Mouse (Mus musculus) kidney, adult 18-20 months (tissue): ENCODE results near the gene St6galnac3.

Experiments used
- DNase-seq: peaks from one replicate; pipeline ENCODE4 v3.0.0; 2021

St6galnac3 gene

DNA sequence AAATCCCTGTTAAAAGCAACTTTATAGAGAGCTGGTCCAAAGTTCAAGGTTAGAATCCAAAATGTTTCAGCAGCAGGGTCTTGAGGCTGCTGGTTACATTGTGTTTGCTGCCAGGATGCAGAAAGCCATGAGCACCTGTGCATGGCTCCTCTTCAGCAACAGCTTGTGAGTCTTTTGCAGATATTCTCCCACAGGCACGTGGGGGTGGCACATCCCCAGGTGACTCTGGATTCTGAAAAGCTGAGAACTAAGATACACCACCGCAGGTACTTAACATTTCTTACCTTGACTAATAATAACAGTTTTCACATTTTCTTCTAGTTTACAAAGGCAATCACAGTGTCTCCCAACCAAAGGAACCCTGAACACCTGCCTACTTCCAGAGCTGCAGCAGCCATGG lies 387.8 kb downstream of the St6galnac3 start:
- no peak for DNase-seq

DNA sequence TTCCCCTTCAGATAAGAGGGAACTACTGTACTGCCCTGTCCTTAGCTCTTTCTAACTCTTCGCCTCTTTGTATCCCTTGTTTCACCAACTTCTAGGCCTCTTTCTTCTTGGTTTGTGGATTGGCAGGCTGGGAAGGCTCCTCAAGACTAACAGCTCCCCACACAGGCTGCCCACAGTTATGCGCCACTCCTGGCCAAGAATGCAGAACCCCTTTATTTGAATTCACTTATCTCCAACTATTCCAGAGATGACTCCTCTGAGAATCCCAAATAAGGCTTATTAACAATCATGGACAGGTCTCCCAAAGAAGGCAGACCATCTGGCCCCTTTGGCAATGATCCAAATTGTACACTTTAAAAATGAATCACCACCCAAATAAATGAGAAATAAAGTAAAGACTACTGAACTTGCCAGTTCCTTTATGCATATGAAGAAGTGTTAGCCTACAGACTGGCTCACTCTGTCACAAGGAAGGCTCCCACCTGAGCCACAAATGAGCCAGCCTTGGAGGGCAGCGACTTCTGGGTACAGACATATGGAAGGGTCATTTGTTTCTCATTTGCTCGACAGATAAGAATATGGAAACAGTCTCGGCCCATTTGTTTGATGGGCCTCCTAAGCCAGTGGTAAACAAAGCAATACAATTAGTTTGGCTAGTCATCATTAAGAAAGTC lies 390.7 kb downstream of the St6galnac3 start:
- DNase-seq: no peak

GRCm38 (mm10) chr3:153324307-153324706 lies 400.7 kb downstream of the St6galnac3 start:
- DNase-seq: no peak

GRCm38 (mm10) chr3:153323446-153323845 lies 401.5 kb downstream of the St6galnac3 start:
- no peak for DNase-seq

GRCm38 (mm10) chr3:153313583-153313982 lies 411.4 kb downstream of the St6galnac3 start:
- DNase-seq: no peak

- no peak for DNase-seq
These were observed 411.8 kb downstream of the St6galnac3 start for GRCm38 (mm10) chr3:153313167-153313566.

DNA sequence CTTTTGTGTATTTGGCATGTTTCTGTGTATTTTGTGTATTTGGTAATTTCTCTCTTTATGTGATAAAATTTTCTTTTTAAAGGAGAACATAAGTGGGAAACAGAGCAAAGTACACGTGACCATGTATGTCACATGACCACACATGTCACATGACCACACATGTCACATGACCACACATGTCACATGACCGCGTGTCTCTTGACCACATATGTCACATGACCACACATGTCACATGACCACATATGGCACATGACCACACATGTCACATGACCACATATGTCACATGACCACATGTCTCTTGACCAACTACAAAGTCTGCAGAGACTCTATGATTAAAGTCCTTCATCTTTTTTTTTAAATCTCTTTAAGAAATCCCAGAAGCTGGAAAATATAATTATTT lies 413.0 kb downstream of the St6galnac3 start:
- no peak for DNase-seq

GRCm38 (mm10) chr3:153308379-153308778 lies 416.6 kb downstream of the St6galnac3 start:
- no peak for DNase-seq

- no peak for DNase-seq
These were observed 419.8 kb downstream of the St6galnac3 start for GRCm38 (mm10) chr3:153305153-153305552.

GRCm38 (mm10) chr3:153302376-153302775 lies 422.6 kb downstream of the St6galnac3 start:
- DNase-seq: no peak

- DNase-seq: no peak
These were observed 428.5 kb downstream of the St6galnac3 start for GRCm38 (mm10) chr3:153296375-153297068.

- DNase-seq: no peak
These were observed 432.1 kb downstream of the St6galnac3 start for GRCm38 (mm10) chr3:153292853-153293252.

GRCm38 (mm10) chr3:153292363-153292762 lies 432.6 kb downstream of the St6galnac3 start:
- DNase-seq: no peak

GRCm38 (mm10) chr3:153291406-153292045 lies 433.4 kb downstream of the St6galnac3 start:
- no peak for DNase-seq

GRCm38 (mm10) chr3:153289971-153290370 lies 435.0 kb downstream of the St6galnac3 start:
- DNase-seq: no peak

DNA sequence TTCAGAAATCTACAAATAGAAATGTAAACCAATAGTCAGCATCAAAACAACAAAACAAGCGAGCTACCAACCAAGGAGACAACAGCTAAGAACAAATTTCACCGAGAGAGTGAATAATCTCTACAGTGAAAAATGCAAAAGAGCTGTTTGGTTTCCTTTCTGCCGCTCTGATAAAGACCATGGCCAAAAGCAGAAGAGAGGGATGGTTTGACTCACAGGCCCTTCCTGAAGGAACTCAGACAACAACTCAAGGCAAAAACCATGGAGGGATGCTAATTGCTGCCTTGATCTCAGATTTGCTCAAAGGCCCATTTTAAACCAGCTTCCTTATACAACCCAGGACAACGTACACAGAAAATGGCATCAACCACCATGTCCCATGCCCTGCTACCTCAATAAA lies 437.4 kb downstream of the St6galnac3 start:
- DNase-seq: no peak

DNA sequence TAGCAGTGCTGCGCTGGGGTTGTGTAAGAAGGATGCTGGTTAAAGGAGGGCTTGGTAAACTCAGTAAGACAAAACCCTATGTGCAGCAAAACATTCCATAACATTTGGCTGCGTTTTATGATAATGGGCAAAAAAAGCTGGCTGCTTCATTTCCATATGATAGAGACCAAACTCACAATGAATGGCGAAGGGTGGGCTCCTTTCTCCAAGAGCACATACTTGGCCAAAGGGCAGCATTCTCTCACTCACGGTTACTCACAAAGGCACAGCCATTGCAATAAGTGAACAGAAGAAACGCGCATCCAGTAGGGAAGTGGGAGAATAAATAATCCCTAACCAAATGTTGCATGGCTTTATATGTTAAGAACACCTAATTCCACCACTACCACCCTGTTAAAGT lies 437.9 kb downstream of the St6galnac3 start:
- no peak for DNase-seq

GRCm38 (mm10) chr3:153282123-153282765 lies 442.7 kb downstream of the St6galnac3 start:
- DNase-seq: no peak

- DNase-seq: no peak
These were observed 446.7 kb downstream of the St6galnac3 start for GRCm38 (mm10) chr3:153278249-153278648.

- DNase-seq: no peak
These were observed 447.5 kb downstream of the St6galnac3 start for GRCm38 (mm10) chr3:153277389-153277999.

GRCm38 (mm10) chr3:153276830-153277388 lies 448.1 kb downstream of the St6galnac3 start:
- DNase-seq: no peak

GRCm38 (mm10) chr3:153276101-153276829 lies 448.7 kb downstream of the St6galnac3 start:
- DNase-seq: no peak
